Mouse (Mus musculus) c-Kit-negative CD71-positive TER-119-positive erythroid progenitor cells, embryonic 14.5 days (primary cell): Measurements from ENCODE around the gene Asb16.

Experiments used
- DNase-seq: peaks from one replicate; pipeline ENCODE4 v3.0.0-alpha.2; 2013; ENCODE audit warnings: low read depth, low spot score

Asb16 gene

GRCm38 (mm10) chr11:102285095-102285834, 16.7 kb downstream of the Asb16 start:
- no peak for DNase-seq

GRCm38 (mm10) chr11:102287485-102287884, 18.9 kb downstream of the Asb16 start:
- no peak for DNase-seq

GRCm38 (mm10) chr11:102288027-102288804, 19.7 kb downstream of the Asb16 start:
- DNase-seq: no peak

- no peak for DNase-seq
Observed at GRCm38 (mm10) chr11:102288913-102289312, 20.4 kb downstream of the Asb16 start.

- no peak for DNase-seq
Observed at GRCm38 (mm10) chr11:102289511-102290100, 21.1 kb downstream of the Asb16 start.

GRCm38 (mm10) chr11:102290141-102290540, 21.6 kb downstream of the Asb16 start:
- no peak for DNase-seq

- DNase-seq: no peak
Observed at GRCm38 (mm10) chr11:102291051-102291535, 22.6 kb downstream of the Asb16 start.

- DNase-seq: no peak
Observed at GRCm38 (mm10) chr11:102293971-102294370, 25.4 kb downstream of the Asb16 start.

GRCm38 (mm10) chr11:102294416-102294815, 25.9 kb downstream of the Asb16 start:
- DNase-seq: no peak

GRCm38 (mm10) chr11:102294887-102295597, 26.5 kb downstream of the Asb16 start:
- no peak for DNase-seq

- DNase-seq: no peak
Observed at GRCm38 (mm10) chr11:102295598-102296471, 27.3 kb downstream of the Asb16 start.

- peak; percentile 96 for DNase-seq
Observed at GRCm38 (mm10) chr11:102296491-102297472, 28.2 kb downstream of the Asb16 start, which contains the start of gene Atxn7l3. Gene Atxn7l3, minus strand, starts transcription at chr11:102296631.

GRCm38 (mm10) chr11:102297577-102298556, 29.3 kb downstream of the Asb16 start:
- DNase-seq: no peak

GRCm38 (mm10) chr11:102299839-102300238, 31.3 kb downstream of the Asb16 start:
- peak; percentile 67 for DNase-seq

- DNase-seq: no peak
Observed at GRCm38 (mm10) chr11:102304141-102304540, 35.6 kb downstream of the Asb16 start.

GRCm38 (mm10) chr11:102305359-102305758, 36.8 kb downstream of the Asb16 start:
- no peak for DNase-seq

- DNase-seq: no peak
Observed at GRCm38 (mm10) chr11:102308104-102308503, 39.6 kb downstream of the Asb16 start.

- peak; percentile 93 for DNase-seq
Observed at GRCm38 (mm10) chr11:102308979-102309378, 40.4 kb downstream of the Asb16 start.
